Mouse (Mus musculus): ENCODE data around the gene Myh2.

GRCm38 (mm10) chr11:67146409-67147282 is 24.2 kb upstream of the Myh2 start:
- TF ChIP-seq ZC3H11A (IDR thresholded peaks at IDR 0.05; ENCODE audit: borderline replicate concordance, low read depth, low read length) (no peak), ZNF384 (IDR thresholded peaks at IDR 0.05; ENCODE audit: low read depth, low read length) (no peak), CHD2 (IDR thresholded peaks at IDR 0.05; ENCODE audit: low read depth, low read length) (no peak), HCFC1 (IDR thresholded peaks at IDR 0.05; ENCODE audit: borderline replicate concordance, insufficient read depth, low read length) (no peak)
